Mouse (Mus musculus): ENCODE results near the gene Olfr1220. TPM values are rescaled to one million over a fixed set of nuclear protein-coding genes. Genes with fewer than 3 reads are reported as not detected.

The Olfr1220 gene
- polyA plus RNA-seq, 1 experiment from 2014 or later, result not detected

DNA sequence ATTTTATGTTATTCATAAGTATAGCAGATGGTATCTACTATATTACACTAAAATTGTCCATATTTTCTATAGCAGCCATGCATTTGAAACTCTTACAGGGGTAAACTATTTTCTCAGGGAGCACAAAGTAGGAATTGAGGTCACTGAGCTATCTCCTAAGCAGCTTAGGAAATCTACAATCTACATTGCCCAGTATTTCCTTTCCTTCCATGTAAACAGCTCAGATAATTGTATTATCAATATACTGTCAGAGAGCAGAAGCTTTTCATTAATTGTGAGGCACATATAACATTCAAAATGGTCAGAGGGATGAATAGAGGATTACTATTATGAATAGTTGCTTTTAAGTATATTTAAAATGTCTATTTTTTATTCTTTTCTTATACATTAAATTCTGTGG, 25.1 kb downstream of the Olfr1220 start:
- TF ChIP-seq EP300 (IDR thresholded peaks at IDR 0.05) (no peak), CTCF (IDR thresholded peaks at IDR 0.05) (no peak)
- H3K9ac ChIP-seq (replicated peaks; ENCODE audit: low read depth), result no peak overlapping the region
- H3K4me1 ChIP-seq (ENCODE audit: insufficient read depth, low read depth, low read length), result no peaks in the 10 kb centered on the region

DNA sequence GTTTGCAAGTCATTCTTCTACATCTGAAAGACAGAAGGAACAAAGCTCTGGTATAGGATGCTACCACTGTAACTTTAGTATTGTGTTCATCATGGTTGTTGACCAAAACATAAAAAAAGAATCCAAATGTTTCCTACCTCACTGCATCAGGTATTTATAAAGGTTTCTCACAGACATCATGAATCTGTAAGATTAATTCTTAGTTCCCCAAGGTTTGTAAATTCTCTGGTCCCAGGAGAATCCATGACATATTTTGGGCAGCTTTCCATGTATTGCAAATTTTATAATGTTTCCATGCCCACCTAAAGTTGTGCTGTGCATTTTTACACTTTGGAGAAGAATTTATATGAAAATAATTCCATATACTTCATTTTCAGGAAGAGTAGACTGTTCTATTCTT, 45.5 kb downstream of the Olfr1220 start, which contains the start of gene Olfr1218:
Olfr1218 (minus strand) TSS at position 101 of the 400 bp plus-strand sequence.
- no peak for TF ChIP-seq EP300 (IDR thresholded peaks at IDR 0.05)
- TF ChIP-seq CTCF (IDR thresholded peaks at IDR 0.05), result no peak
- no peak within 1 kb of the TSS for H3K9ac ChIP-seq (replicated peaks; ENCODE audit: low read depth)
- no peak for ATAC-seq
- no peak within 1 kb of the TSS for H3K27ac ChIP-seq (ENCODE audit: low read length)
- H3K9me3 ChIP-seq (ENCODE audit: low read length), result no peaks in the 10 kb centered on the region
- H3K4me1 ChIP-seq (ENCODE audit: insufficient read depth, low read depth, low read length), result no peaks in the 10 kb centered on the region
- H3K36me3 ChIP-seq (ENCODE audit: insufficient read depth, low read length), result no peaks in the 10 kb centered on the region
- no peak within 1 kb of the TSS for H3K4me2 ChIP-seq (replicated peaks; ENCODE audit: low read depth, low read length)
- no peaks in the 10 kb centered on the region for H3K27me3 ChIP-seq (replicated peaks; ENCODE audit: insufficient read depth, low read length)
- H3K4me3 ChIP-seq (ENCODE audit: low read depth, low read length), result no peak within 1 kb of the TSS
- DNase-seq (ENCODE audit: low spot score), result no peak

More for the DNA sequence above, 25.1 kb downstream of the Olfr1220 start:
- Histone ChIP-seq H3K36me3 (ENCODE audit: insufficient read depth, low read length) (no peaks in the 10 kb centered on the region), H3K4me3 (ENCODE audit: low read depth, low read length) (no peak overlapping the region), H3K4me2 (replicated peaks; ENCODE audit: low read depth, low read length) (no peak overlapping the region), H3K9me3 (ENCODE audit: low read length) (no peaks in the 10 kb centered on the region), H3K27me3 (replicated peaks; ENCODE audit: insufficient read depth, low read length) (no peaks in the 10 kb centered on the region), H3K27ac (ENCODE audit: low read length) (no peak overlapping the region)
- DNase-seq (ENCODE audit: low spot score) (no peak), ATAC-seq (no peak)

Other genes starting within 250 kb of the Olfr1220 start
- not detected in 2 replicates for gene Olfr1206, start 243.6 kb downstream of the Olfr1220 start, polyA plus RNA-seq (2015; fragmentation: Nextera tagmentation; extraction: Ambion mirVana)
- not detected in 2 replicates for gene Olfr1208, start 204.5 kb downstream of the Olfr1220 start, polyA plus RNA-seq (2015; fragmentation: Nextera tagmentation; extraction: Ambion mirVana)
- not detected in 2 replicates for gene Olfr1209, start 191.7 kb downstream of the Olfr1220 start, polyA plus RNA-seq (2015; fragmentation: Nextera tagmentation; extraction: Ambion mirVana)
- gene Olfr1211, start 168.7 kb downstream of the Olfr1220 start, polyA plus RNA-seq (2015; fragmentation: Nextera tagmentation; extraction: Ambion mirVana), result not detected in 2 replicates
- not detected in 2 replicates for gene Olfr1212, start 152.9 kb downstream of the Olfr1220 start, polyA plus RNA-seq (2015; fragmentation: Nextera tagmentation; extraction: Ambion mirVana)
- gene Gm13762, start 126.6 kb downstream of the Olfr1220 start, polyA plus RNA-seq (2015; fragmentation: Nextera tagmentation; extraction: Ambion mirVana), result not detected in 2 replicates
- not detected in 2 replicates for gene Olfr1214, start 114.2 kb downstream of the Olfr1220 start, polyA plus RNA-seq (2015; fragmentation: Nextera tagmentation; extraction: Ambion mirVana)
- not detected in 2 replicates for gene Olfr1215, start 99.9 kb downstream of the Olfr1220 start, polyA plus RNA-seq (2015; fragmentation: Nextera tagmentation; extraction: Ambion mirVana)
- gene Olfr1216, start 88.5 kb downstream of the Olfr1220 start, polyA plus RNA-seq (2015; fragmentation: Nextera tagmentation; extraction: Ambion mirVana), result not detected in 2 replicates
- gene Olfr1217, start 74.8 kb downstream of the Olfr1220 start, polyA plus RNA-seq (2015; fragmentation: Nextera tagmentation; extraction: Ambion mirVana), result not detected in 2 replicates
- gene Olfr1218, start 45.6 kb downstream of the Olfr1220 start, polyA plus RNA-seq (2015; fragmentation: Nextera tagmentation; extraction: Ambion mirVana), result not detected in 2 replicates
- gene Olfr1219, start 23.3 kb downstream of the Olfr1220 start, polyA plus RNA-seq (2015; fragmentation: Nextera tagmentation; extraction: Ambion mirVana), result not detected in 2 replicates
- gene Olfr1221, start 10.4 kb upstream of the Olfr1220 start, polyA plus RNA-seq (2015; fragmentation: Nextera tagmentation; extraction: Ambion mirVana), result not detected in 2 replicates
- not detected in 2 replicates for gene Olfr1222, start 26.2 kb upstream of the Olfr1220 start, polyA plus RNA-seq (2015; fragmentation: Nextera tagmentation; extraction: Ambion mirVana)
- not detected in 2 replicates for gene Olfr1223, start 44.7 kb upstream of the Olfr1220 start, polyA plus RNA-seq (2015; fragmentation: Nextera tagmentation; extraction: Ambion mirVana)
- gene Olfr1224-ps1, start 57.3 kb upstream of the Olfr1220 start, polyA plus RNA-seq (2015; fragmentation: Nextera tagmentation; extraction: Ambion mirVana), result not detected in 2 replicates
- not detected in 2 replicates for gene Olfr1225, start 67.8 kb upstream of the Olfr1220 start, polyA plus RNA-seq (2015; fragmentation: Nextera tagmentation; extraction: Ambion mirVana)
- gene Olfr1226, start 93.2 kb upstream of the Olfr1220 start, polyA plus RNA-seq (2015; fragmentation: Nextera tagmentation; extraction: Ambion mirVana), result not detected in 2 replicates
- not detected in 2 replicates for gene Olfr1228, start 147.2 kb upstream of the Olfr1220 start, polyA plus RNA-seq (2015; fragmentation: Nextera tagmentation; extraction: Ambion mirVana)
- gene Olfr1229, start 181.2 kb upstream of the Olfr1220 start, polyA plus RNA-seq (2015; fragmentation: Nextera tagmentation; extraction: Ambion mirVana), result not detected in 2 replicates
- not detected in 2 replicates for gene Olfr1230, start 190.4 kb upstream of the Olfr1220 start, polyA plus RNA-seq (2015; fragmentation: Nextera tagmentation; extraction: Ambion mirVana)
- not detected in 2 replicates for gene Olfr1231, start 200.2 kb upstream of the Olfr1220 start, polyA plus RNA-seq (2015; fragmentation: Nextera tagmentation; extraction: Ambion mirVana)
- not detected in 2 replicates for gene Olfr1232, start 222.8 kb upstream of the Olfr1220 start, polyA plus RNA-seq (2015; fragmentation: Nextera tagmentation; extraction: Ambion mirVana)
- gene Olfr1233, start 235.6 kb upstream of the Olfr1220 start, polyA plus RNA-seq (2015; fragmentation: Nextera tagmentation; extraction: Ambion mirVana), result not detected in 2 replicates

Data from lung, postnatal 0 days (tissue).